Mouse (Mus musculus) midbrain, embryonic 16.5 days (tissue): ENCODE measurements around the gene Spata5. TPM values are rescaled to one million over a fixed set of nuclear protein-coding genes. Genes with fewer than 3 reads are reported as not detected.

Source experiments
- ATAC-seq: fragments of 200-750 bp; cut with Nextera tagmentation; 2 replicates; pipeline ENCODE4 v1.8.0; 2017; ENCODE audit warnings: moderate TSS enrichment
- H3K27ac ChIP-seq: fragments of 300-500 bp; sonication (generic); 2 replicates; pipeline ENCODE4 v1.5.1; 2014; ENCODE audit warnings: mild to moderate bottlenecking, low read length, mixed read lengths
- H3K27me3 ChIP-seq: fragments of 300-500 bp; sonication (generic); 2 replicates; pipeline ENCODE4 v1.6.1; 2014; ENCODE audit warnings: low read depth, low read length, mixed read lengths; ENCODE audit not compliant: control insufficient read depth, insufficient read depth
- H3K36me3 ChIP-seq: fragments of 300-500 bp; sonication (generic); 2 replicates; pipeline ENCODE4 v1.6.1; 2014; ENCODE audit warnings: mild to moderate bottlenecking, low read length, moderate library complexity, mixed read lengths; ENCODE audit not compliant: control insufficient read depth, insufficient read depth
- H3K4me1 ChIP-seq: fragments of 300-500 bp; sonication (generic); 2 replicates; pipeline ENCODE4 v1.6.1; 2014; ENCODE audit warnings: mild to moderate bottlenecking, low read length, mixed read lengths; ENCODE audit not compliant: control insufficient read depth, insufficient read depth
- H3K4me2 ChIP-seq: fragments of 300-500 bp; sonication (generic); 2 replicates; pipeline ENCODE4 v1.6.1; 2014; ENCODE audit warnings: mild to moderate bottlenecking, low read length, mixed read lengths
- H3K4me3 ChIP-seq: fragments of 300-500 bp; sonication (generic); 2 replicates; pipeline ENCODE4 v1.5.1; 2014; ENCODE audit warnings: low read depth, mild to moderate bottlenecking, low read length, moderate library complexity, mixed read lengths
- H3K9ac ChIP-seq: fragments of 300-500 bp; sonication (generic); 2 replicates; pipeline ENCODE4 v1.6.1; 2014; ENCODE audit warnings: low read depth, low read length, mixed read lengths
- H3K9me3 ChIP-seq: fragments of 300-500 bp; sonication (generic); replicated peaks from 2 replicates; pipeline ENCODE4 v1.6.1; 2014; ENCODE audit warnings: mild to moderate bottlenecking, low read length, mixed read lengths; ENCODE audit not compliant: control insufficient read depth, poor library complexity, severe bottlenecking
- WGBS: fragments of 180-500 bp; shearing (Covaris S2); extraction: QIAGEN DNeasy Blood & Tissue Kit; methylation state at CpG from one replicate; pipeline ENCODE4 v1.1.7; 2014; 5-methylcytosine and 5-hydroxymethylcytosine counted together
- polyA plus RNA-seq: library from polyadenylated mRNA; unstranded; fragments of >200 nt; fragmentation: Nextera tagmentation; extraction: Ambion mirVana; gene quantifications from 2 replicates; pipeline ENCODE4 v1.2.1, GENCODE M21; 2015

The Spata5 gene
- polyA plus RNA-seq, 1 experiment from 2014 or later, result 30.3 TPM

DNA sequence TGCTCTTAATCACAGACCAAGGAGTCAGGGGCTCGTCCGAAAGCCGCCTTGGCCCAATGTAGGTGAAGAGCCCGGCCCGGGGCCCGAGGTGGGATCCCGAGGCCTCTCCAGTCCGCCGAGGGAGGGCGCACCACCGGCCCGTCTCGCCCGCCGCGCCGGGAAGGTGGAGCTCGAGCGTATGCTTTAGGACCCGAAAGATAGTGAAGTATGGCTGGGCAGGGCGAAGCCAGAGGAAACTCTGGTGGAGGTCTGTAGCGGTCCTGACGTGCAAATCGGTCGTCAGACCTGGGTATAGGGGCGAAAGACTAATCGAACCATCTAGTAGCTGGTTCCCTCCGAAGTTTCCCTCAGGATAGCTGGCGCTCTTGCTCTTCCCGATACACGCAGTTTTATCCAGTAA, 61.6 kb downstream of the Spata5 start:
- no peak for ATAC-seq
- Histone ChIP-seq H3K36me3 (peaks cover 5% of the 10 kb centered on the region), H3K4me2 (no peak overlapping the region), H3K9ac (no peak overlapping the region), H3K27ac (no peak overlapping the region), H3K9me3 (0 out of 2 replicates have a peak, but pooled peaks cover 2% of the 10 kb centered on the region), H3K4me1 (no peaks in the 10 kb centered on the region), H3K27me3 (no peaks in the 10 kb centered on the region), H3K4me3 (no peak overlapping the region)
- WGBS, result 88% methylated on average over 31 of the region's 31 CpGs

DNA sequence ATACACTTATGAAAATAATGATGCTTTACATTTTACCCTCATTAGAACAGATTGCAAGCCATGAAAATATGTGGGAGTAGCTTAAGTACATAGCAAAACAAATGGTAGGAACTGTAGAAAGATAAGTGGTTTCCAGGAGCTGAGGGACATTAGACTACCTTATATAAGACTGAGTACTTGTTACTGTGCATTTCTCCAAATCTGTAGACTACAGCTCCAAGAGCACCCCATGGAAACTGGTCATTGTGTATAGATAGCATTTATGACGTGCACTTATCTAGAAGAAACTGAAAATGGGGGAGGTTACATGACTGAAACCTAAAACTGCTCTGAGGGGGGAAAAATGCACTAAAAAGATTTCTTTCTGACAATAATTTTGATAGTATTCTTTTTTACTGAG, 63.0 kb downstream of the Spata5 start:
- no peaks in the 10 kb centered on the region for H3K27me3 ChIP-seq
- peaks cover 5% of the 10 kb centered on the region for H3K36me3 ChIP-seq
- H3K9ac ChIP-seq, result no peak overlapping the region
- H3K9me3 ChIP-seq, result 0 out of 2 replicates have a peak, but pooled peaks cover 2% of the 10 kb centered on the region
- 82% methylated on average over 1 of the region's 1 CpGs for WGBS
- H3K27ac ChIP-seq, result no peak overlapping the region
- no peak overlapping the region for H3K4me3 ChIP-seq
- no peak for ATAC-seq
- no peaks in the 10 kb centered on the region for H3K4me1 ChIP-seq
- H3K4me2 ChIP-seq, result no peak overlapping the region

DNA sequence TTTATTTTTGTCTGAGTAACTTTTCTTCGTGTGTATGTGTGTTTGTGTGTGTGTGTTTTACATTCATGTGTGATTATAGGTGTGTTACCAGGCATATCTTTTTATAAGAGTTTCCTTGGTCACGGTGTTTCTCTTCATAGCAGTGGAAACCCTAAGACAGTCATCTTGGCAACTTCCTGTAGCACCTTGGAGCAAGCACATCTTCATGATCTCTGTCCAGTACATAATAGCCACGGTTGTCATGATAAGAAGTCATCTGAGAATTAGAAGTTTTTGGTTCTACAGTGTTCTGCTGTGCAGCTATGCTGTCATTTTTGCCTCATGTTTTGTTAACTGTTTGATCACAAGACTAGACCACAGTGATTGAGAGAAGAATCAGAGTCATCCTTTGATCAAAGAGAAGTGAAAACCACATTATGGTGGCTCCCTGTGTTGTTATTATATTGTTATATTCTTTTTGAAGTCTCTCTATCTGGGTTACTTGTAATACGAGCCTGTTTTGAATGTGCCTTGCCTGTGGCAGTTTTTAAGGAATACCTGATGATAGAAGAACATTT, 64.1 kb downstream of the Spata5 start:
- 0 out of 2 replicates have a peak, but pooled peaks cover 2% of the 10 kb centered on the region for H3K9me3 ChIP-seq
- no peaks in the 10 kb centered on the region for H3K4me1 ChIP-seq
- H3K36me3 ChIP-seq, result peaks cover 5% of the 10 kb centered on the region
- H3K9ac ChIP-seq, result no peak overlapping the region
- no peak overlapping the region for H3K27ac ChIP-seq
- no peak overlapping the region for H3K4me2 ChIP-seq
- no peak overlapping the region for H3K4me3 ChIP-seq
- ATAC-seq, result no peak
- no peaks in the 10 kb centered on the region for H3K27me3 ChIP-seq
- 81% methylated on average over 4 of the region's 4 CpGs for WGBS

DNA sequence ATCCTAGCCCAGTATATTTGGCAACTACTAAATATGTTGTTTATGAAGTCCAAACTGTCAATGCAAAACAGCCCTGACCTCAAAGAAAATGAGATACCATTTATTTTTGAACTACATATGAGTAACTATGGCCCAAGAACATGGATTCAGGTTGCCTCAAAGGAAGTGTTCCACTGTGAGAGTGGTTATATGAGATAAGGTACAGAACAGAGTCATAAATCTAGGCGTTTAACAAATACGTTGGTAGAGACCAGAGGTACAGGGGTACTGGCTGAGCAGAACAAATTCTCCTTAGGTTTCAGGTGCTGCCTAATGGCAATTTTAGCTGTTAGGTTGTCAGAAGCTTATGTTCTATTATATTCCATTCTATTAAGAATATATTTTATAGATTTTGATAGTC, 67.9 kb downstream of the Spata5 start:
- H3K4me3 ChIP-seq, result no peak overlapping the region
- H3K27ac ChIP-seq, result no peak overlapping the region
- H3K9me3 ChIP-seq, result no peaks in the 10 kb centered on the region
- H3K27me3 ChIP-seq, result no peaks in the 10 kb centered on the region
- no peak overlapping the region for H3K4me2 ChIP-seq
- no peaks in the 10 kb centered on the region for H3K4me1 ChIP-seq
- no peak for ATAC-seq
- H3K9ac ChIP-seq, result no peak overlapping the region
- no peaks in the 10 kb centered on the region for H3K36me3 ChIP-seq
- WGBS, result 95% methylated on average over 2 of the region's 2 CpGs

DNA sequence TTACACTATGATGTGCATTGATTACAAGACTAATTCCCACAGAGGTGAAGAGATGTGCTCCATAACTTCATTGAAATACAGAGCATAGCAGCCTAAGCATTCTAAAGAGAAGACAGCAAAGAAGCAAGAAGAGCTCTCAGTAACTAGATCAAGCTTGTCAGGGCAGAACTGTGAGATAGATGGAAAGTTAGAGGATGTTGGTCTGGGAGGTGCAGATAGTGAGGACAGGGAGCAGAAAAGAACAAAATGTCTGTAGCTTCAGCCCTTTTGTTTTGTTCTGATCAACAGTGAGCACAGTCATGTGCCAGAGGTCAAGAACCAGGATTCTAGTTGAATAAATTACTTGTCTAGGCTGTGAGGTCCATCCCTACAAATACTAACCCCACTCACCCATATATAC, 68.5 kb downstream of the Spata5 start:
- ATAC-seq, result no peak
- Histone ChIP-seq H3K9me3 (no peaks in the 10 kb centered on the region), H3K9ac (no peak overlapping the region)

DNA sequence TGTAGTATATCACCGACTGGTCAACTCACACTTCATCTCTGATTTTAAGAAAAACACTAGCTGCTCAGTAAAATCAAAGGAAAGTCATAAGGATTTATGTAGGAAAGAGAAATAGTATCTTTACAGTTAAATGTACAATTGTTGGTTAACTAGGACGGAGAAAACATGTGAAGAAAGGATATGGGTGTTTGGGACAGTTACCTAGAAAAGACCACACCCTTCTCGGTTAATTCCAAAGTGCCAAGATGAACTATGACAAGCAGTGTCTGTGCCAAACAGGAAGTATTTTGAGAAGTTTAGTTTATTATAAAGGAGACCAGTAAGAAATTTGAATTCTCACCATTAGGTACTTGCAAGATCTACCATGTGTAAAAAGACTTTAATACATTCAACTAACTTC, 70.3 kb downstream of the Spata5 start:
- no peaks in the 10 kb centered on the region for H3K27me3 ChIP-seq
- no peak overlapping the region for H3K27ac ChIP-seq
- H3K9me3 ChIP-seq, result no peaks in the 10 kb centered on the region
- H3K36me3 ChIP-seq, result no peaks in the 10 kb centered on the region
- ATAC-seq, result no peak
- no peak overlapping the region for H3K4me3 ChIP-seq
- WGBS, result 98% methylated on average over 3 of the region's 3 CpGs
- H3K4me1 ChIP-seq, result no peaks in the 10 kb centered on the region
- H3K9ac ChIP-seq, result no peak overlapping the region
- no peak overlapping the region for H3K4me2 ChIP-seq

More for the DNA sequence above, 68.5 kb downstream of the Spata5 start:
- H3K4me1 ChIP-seq, result no peaks in the 10 kb centered on the region
- H3K27ac ChIP-seq, result no peak overlapping the region
- H3K36me3 ChIP-seq, result no peaks in the 10 kb centered on the region
- no peaks in the 10 kb centered on the region for H3K27me3 ChIP-seq
- no peak overlapping the region for H3K4me3 ChIP-seq
- H3K4me2 ChIP-seq, result no peak overlapping the region

DNA sequence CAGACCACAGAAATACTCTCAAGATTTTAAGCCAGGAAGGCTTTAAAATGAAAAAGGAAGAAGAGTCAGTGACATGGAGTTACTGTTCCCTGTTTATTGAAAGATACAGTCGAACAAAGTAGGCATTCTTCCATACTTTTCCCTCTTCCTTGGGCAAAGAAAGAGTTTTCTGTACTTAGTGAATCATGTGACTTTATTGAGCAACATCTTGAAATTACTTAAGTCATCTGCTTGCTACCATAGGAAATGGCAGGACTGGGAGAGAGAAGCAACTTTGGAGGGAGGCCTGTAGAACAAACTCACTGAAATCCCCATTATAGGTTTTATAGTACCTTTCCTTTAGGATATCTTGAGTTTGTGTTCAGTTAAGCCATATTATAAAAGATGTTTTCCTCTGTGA, 81.2 kb downstream of the Spata5 start:
- H3K4me2 ChIP-seq, result no peak overlapping the region
- WGBS, result 81% methylated on average over 1 of the region's 1 CpGs
- no peaks in the 10 kb centered on the region for H3K4me1 ChIP-seq
- no peaks in the 10 kb centered on the region for H3K27me3 ChIP-seq
- H3K9me3 ChIP-seq, result no peaks in the 10 kb centered on the region
- H3K36me3 ChIP-seq, result no peaks in the 10 kb centered on the region
- no peak overlapping the region for H3K4me3 ChIP-seq
- H3K9ac ChIP-seq, result no peak overlapping the region
- ATAC-seq, result no peak
- no peak overlapping the region for H3K27ac ChIP-seq

DNA sequence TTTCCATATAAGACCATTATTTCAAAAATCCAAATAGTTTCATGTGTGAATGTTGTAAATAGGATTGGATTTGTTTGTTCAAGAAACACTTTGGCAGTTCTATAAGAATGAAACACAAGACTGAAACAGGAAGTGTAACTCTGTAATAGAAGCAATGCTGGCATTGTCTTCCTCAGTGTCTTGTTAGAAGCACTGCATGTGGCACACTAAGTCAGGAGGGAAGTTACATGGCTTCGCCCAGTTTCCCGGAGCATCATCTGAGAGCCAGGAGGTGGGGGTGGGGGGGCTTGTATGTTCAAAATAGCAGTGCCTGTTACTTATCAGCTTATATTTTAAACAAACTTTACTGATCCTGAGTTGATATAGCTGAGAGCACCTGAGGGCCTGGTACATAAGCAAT, 82.9 kb downstream of the Spata5 start:
- no peaks in the 10 kb centered on the region for H3K27me3 ChIP-seq
- no peak overlapping the region for H3K27ac ChIP-seq
- no peaks in the 10 kb centered on the region for H3K4me1 ChIP-seq
- no peak overlapping the region for H3K4me2 ChIP-seq
- H3K9ac ChIP-seq, result no peak overlapping the region
- ATAC-seq, result no peak
- 82% methylated on average over 2 of the region's 2 CpGs for WGBS
- H3K4me3 ChIP-seq, result no peak overlapping the region
- H3K9me3 ChIP-seq, result no peaks in the 10 kb centered on the region
- H3K36me3 ChIP-seq, result no peaks in the 10 kb centered on the region

DNA sequence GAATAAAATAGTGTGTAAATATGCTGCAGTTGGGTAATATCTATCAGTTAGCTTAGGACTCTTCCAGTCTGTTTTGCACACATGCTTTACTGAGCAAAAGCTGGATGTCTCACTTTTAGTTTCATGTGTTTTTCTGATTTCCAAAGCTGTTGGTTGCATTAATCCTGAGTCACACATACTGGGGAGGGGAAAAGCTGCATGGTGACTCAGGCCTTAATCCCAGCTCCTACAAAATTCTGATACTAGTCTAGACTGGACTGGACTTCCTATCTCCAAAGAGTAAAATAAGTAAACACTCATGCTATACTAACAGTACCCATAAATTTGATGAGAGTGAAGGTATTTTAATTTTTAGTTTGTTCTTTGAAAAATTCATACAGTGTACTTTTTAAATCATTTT, 84.2 kb downstream of the Spata5 start:
- Histone ChIP-seq H3K4me1 (no peaks in the 10 kb centered on the region), H3K4me2 (no peak overlapping the region), H3K9me3 (no peaks in the 10 kb centered on the region), H3K27ac (no peak overlapping the region), H3K36me3 (no peaks in the 10 kb centered on the region), H3K4me3 (no peak overlapping the region), H3K9ac (no peak overlapping the region), H3K27me3 (no peaks in the 10 kb centered on the region)
- ATAC-seq, result no peak
